Mouse (Mus musculus): ENCODE measurements at regions not wholly inside any gene's neighbourhood (a gene's known extent, or its start where the extent isn't known, plus 50 kb on each side); places are given as distances from the start of the nearest gene placed in this dataset.
"Not testable (repeated sequence)": the region's sequence is repeated elsewhere in the genome, so short reads cannot be mapped to it uniquely, and the experiment has no call there.

GRCm38 (mm10) chr8:81286280-81287034, 55.9 kb upstream of the Inpp4b start:
- no peak for DNase-seq (ENCODE audit: low read depth, low spot score)

GRCm38 (mm10) chr8:81260089-81260488, 82.3 kb upstream of the Inpp4b start:
- no peak for DNase-seq (ENCODE audit: low read depth, low spot score)

GRCm38 (mm10) chr8:81223872-81224271, 118.5 kb upstream of the Inpp4b start:
- DNase-seq (ENCODE audit: low read depth, low spot score), result no peak

- DNase-seq (ENCODE audit: low read depth, low spot score), result not testable (repeated sequence)
Observed at GRCm38 (mm10) chr8:81187061-81187790, 155.1 kb upstream of the Inpp4b start.

GRCm38 (mm10) chr8:81175537-81175936, 160.8 kb upstream of the Usp38 start:
- DNase-seq (ENCODE audit: low read depth, low spot score), result no peak

- no peak for DNase-seq (ENCODE audit: low read depth, low spot score)
Observed at GRCm38 (mm10) chr8:81147239-81147638, 132.5 kb upstream of the Usp38 start.

GRCm38 (mm10) chr8:81106763-81107509, 92.2 kb upstream of the Usp38 start:
- DNase-seq (ENCODE audit: low read depth, low spot score), result no peak

GRCm38 (mm10) chr8:81098963-81099362, 84.2 kb upstream of the Usp38 start:
- no peak for DNase-seq (ENCODE audit: low read depth, low spot score)

- peak; percentile 17 for DNase-seq (ENCODE audit: low read depth, low spot score)
Observed at GRCm38 (mm10) chr8:81097076-81097819, 82.5 kb upstream of the Usp38 start.

GRCm38 (mm10) chr8:81095237-81095636, 80.5 kb upstream of the Usp38 start:
- DNase-seq (ENCODE audit: low read depth, low spot score), result no peak

- DNase-seq (ENCODE audit: low read depth, low spot score), result no peak
Observed at GRCm38 (mm10) chr8:81080865-81081637, 66.3 kb upstream of the Usp38 start.

GRCm38 (mm10) chr8:81079887-81080300, 65.2 kb upstream of the Usp38 start:
- no peak for DNase-seq (ENCODE audit: low read depth, low spot score)

- DNase-seq (ENCODE audit: low read depth, low spot score), result no peak
Observed at GRCm38 (mm10) chr8:81069080-81069840, 54.5 kb upstream of the Usp38 start.

- no peak for DNase-seq (ENCODE audit: low read depth, low spot score)
Observed at GRCm38 (mm10) chr8:81068519-81068918, 53.8 kb upstream of the Usp38 start.

GRCm38 (mm10) chr8:81066765-81067164, 52.0 kb upstream of the Usp38 start:
- no peak for DNase-seq (ENCODE audit: low read depth, low spot score)
